Mouse (Mus musculus) hindbrain, embryonic 14.5 days (tissue): ENCODE results near the gene Rnf180. TPM values are rescaled to one million over a fixed set of nuclear protein-coding genes. Genes with fewer than 3 reads are reported as not detected.
"Not testable (repeated sequence)": the region's sequence is repeated elsewhere in the genome, so short reads cannot be mapped to it uniquely, and the experiment has no call there.

ENCODE experiments used
- ATAC-seq: fragments of 200-750 bp; cut with Nextera tagmentation; 2 replicates; pipeline ENCODE4 v1.8.0; 2017; ENCODE audit warnings: moderate number of reproducible peaks, mild to moderate bottlenecking, moderate TSS enrichment, moderate library complexity; ENCODE audit not compliant: low FRiP score
- DNase-seq: peaks from one replicate; pipeline ENCODE4 v3.0.0-alpha.2; 2015; ENCODE audit warnings: low spot score
- H3K27ac ChIP-seq: fragments of 300-500 bp; sonication (generic); 2 replicates; pipeline ENCODE4 v1.5.1; 2014; ENCODE audit warnings: mild to moderate bottlenecking, moderate library complexity
- H3K27me3 ChIP-seq: fragments of 300-500 bp; sonication (generic); 2 replicates; pipeline ENCODE4 v1.6.1; 2014; ENCODE audit warnings: mild to moderate bottlenecking, low read length, mixed read lengths; ENCODE audit not compliant: control insufficient read depth, insufficient read depth
- H3K36me3 ChIP-seq: fragments of 300-500 bp; sonication (generic); replicated peaks from 2 replicates; pipeline ENCODE4 v1.6.1; 2014; ENCODE audit not compliant: control insufficient read depth, insufficient read depth
- H3K4me1 ChIP-seq: fragments of 300-500 bp; sonication (generic); replicated peaks from 2 replicates; pipeline ENCODE4 v1.6.1; 2014; ENCODE audit warnings: antibody characterized with exemption, low read length, mixed read lengths; ENCODE audit not compliant: control insufficient read depth, insufficient read depth
- H3K4me2 ChIP-seq: fragments of 300-500 bp; sonication (generic); replicated peaks from 2 replicates; pipeline ENCODE4 v1.6.1; 2014; ENCODE audit warnings: mild to moderate bottlenecking, moderate library complexity
- H3K4me3 ChIP-seq: fragments of 300-500 bp; sonication (generic); replicated peaks from 2 replicates; pipeline ENCODE4 v1.5.1; 2014; ENCODE audit warnings: mild to moderate bottlenecking, low read length
- H3K9ac ChIP-seq: fragments of 300-500 bp; sonication (generic); 2 replicates; pipeline ENCODE4 v1.6.1; 2014
- H3K9me3 ChIP-seq: fragments of 300-500 bp; sonication (generic); 2 replicates; pipeline ENCODE4 v1.6.1; 2016; ENCODE audit warnings: low read length; ENCODE audit not compliant: control insufficient read depth
- WGBS: fragments of 180-500 bp; shearing (Covaris S2); extraction: QIAGEN DNeasy Blood & Tissue Kit; methylation state at CpG from one replicate; pipeline ENCODE4 v1.1.7; 2014; 5-methylcytosine and 5-hydroxymethylcytosine counted together
- polyA plus RNA-seq: library from polyadenylated mRNA; unstranded; fragments of >200 nt; fragmentation: Nextera tagmentation; extraction: Ambion mirVana; gene quantifications from 2 replicates; pipeline ENCODE4 v1.2.1, GENCODE M21; 2014

Gene Rnf180
- polyA plus RNA-seq = 37.4 and 40.9 TPM in 2 replicates

DNA sequence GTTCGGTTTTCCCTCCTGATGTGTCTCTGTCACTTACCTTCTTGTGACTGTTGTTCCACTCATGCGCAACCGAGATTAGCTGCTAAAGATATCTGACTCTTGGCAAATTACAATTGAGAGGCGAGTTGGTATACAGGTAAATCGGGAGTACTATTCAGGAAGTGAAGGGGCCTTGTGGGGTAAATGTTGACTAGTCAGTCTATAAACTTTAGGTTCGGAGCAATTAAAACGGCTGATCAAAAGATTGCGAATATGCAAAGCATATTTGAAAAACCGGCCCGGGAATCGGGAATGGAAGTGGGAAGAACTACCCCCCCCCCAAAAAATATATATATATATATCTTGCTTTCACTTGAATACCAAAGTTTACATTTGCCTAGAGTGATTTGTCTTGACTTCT lies at the start of gene Rnf180:
Rnf180 (minus strand) TSS at position 101 of the 400 bp plus-strand sequence.
- Histone ChIP-seq H3K4me2 (peak within 1 kb of the TSS; percentile 66), H3K27ac (peak within 1 kb of the TSS; percentile 79), H3K36me3 (no peaks in the 10 kb centered on the region), H3K4me3 (peak within 1 kb of the TSS; percentile 81), H3K9ac (peak within 1 kb of the TSS; percentile 93), H3K4me1 (peaks cover 19% of the 10 kb centered on the region; the same call in 1 of the 2 replicates), H3K9me3 (no peaks in the 10 kb centered on the region), H3K27me3 (no peaks in the 10 kb centered on the region)
- ATAC-seq = no peak
- DNase-seq = peak; percentile 38
- WGBS = 56% methylated on average over 11 of the region's 11 CpGs

DNA sequence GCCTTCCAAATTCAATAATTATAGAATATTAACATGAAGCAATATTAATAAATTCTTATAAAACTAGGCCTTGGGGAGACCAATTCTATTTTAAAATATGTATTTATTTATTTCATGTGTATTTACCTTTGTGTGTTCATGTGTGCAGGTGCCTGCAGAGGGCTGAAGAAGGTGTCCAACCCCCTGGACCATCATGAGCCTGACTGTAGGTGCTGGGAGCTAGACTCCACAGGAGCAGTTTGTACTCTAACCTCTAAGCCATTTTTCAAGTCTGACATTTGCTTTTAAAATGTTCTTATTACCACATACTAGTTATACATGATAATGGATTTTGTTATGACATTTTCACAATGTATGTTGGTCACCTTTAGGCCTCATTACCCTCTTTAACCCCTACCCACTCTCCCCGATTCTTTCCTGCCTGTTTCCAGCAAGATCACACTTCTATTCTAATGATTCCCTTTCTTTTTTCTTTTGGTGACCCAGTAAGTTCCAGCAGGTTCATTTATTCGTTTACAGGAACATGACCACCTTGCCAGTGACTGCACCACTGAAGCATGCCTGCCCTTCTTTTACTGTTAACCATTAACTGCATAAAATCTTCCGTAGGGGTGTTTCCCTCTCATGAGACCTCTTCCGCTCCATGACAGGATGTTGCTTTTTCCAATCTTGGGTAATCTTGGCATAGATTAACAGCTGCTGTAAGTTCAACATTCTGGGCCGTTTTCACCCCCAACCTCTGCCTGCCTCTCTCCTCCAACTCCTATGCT lies 36.8 kb upstream of the Rnf180 start:
- Histone ChIP-seq H3K27me3 (no peaks in the 10 kb centered on the region), H3K4me3 (no peak overlapping the region), H3K4me1 (no peaks in the 10 kb centered on the region), H3K9me3 (no peaks in the 10 kb centered on the region), H3K9ac (no peak overlapping the region), H3K4me2 (no peak overlapping the region), H3K27ac (no peak overlapping the region), H3K36me3 (no peaks in the 10 kb centered on the region)
- ATAC-seq (no peak), DNase-seq (no peak)
- WGBS = 82% methylated on average over 5 of the region's 5 CpGs

DNA sequence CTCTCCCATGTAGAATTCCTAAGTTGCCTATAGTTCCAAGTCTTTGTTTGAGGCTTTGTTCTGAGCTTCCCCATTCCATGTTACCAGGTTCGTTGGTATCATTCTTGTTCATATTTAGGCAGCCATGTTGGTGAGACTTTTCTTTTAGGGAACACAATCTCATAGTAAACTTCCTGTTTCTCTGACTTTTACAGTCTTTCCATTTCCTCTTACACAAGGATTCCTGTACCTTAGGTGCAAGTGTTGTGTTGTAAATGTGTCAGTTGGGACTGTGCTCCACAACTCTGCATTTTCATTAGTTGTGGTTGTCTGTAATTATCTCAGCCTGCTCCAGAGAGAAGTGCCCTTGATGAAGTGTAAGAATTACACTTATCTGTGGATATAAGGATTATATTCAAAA lies 32.3 kb upstream of the Rnf180 start:
- Histone ChIP-seq H3K27ac (no peak overlapping the region), H3K4me2 (no peak overlapping the region), H3K9ac (no peak overlapping the region), H3K36me3 (no peaks in the 10 kb centered on the region), H3K4me3 (no peak overlapping the region), H3K9me3 (no peaks in the 10 kb centered on the region), H3K4me1 (no peaks in the 10 kb centered on the region), H3K27me3 (no peaks in the 10 kb centered on the region)
- ATAC-seq = no peak
- no peak for DNase-seq
- WGBS = 84% methylated on average over 1 of the region's 1 CpGs

DNA sequence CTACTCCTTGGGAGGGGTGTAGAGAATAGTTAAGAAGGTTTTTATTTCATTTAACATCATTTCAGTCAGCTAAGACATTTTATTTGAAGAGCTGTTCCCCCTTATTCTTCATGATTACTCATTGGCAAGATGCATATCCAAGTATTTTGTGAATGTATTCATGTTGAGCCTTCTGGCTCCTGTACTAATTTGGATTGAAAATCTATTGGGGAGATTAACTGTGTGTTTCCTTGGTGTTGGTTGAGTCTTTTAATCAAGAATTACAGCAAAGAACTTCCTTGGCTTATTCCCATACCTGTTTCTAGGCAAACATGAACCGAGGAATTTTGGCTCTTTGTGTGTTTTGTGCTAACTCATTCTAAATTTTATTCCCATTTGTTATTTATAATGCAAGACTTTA lies 22.3 kb upstream of the Rnf180 start:
- Histone ChIP-seq H3K36me3 (no peaks in the 10 kb centered on the region), H3K4me2 (no peak overlapping the region), H3K9ac (no peak overlapping the region), H3K4me1 (no peaks in the 10 kb centered on the region), H3K27me3 (no peaks in the 10 kb centered on the region), H3K27ac (no peak overlapping the region), H3K9me3 (no peaks in the 10 kb centered on the region), H3K4me3 (no peak overlapping the region)
- ATAC-seq (no peak), DNase-seq (no peak)
- WGBS = 89% methylated on average over 1 of the region's 1 CpGs

DNA sequence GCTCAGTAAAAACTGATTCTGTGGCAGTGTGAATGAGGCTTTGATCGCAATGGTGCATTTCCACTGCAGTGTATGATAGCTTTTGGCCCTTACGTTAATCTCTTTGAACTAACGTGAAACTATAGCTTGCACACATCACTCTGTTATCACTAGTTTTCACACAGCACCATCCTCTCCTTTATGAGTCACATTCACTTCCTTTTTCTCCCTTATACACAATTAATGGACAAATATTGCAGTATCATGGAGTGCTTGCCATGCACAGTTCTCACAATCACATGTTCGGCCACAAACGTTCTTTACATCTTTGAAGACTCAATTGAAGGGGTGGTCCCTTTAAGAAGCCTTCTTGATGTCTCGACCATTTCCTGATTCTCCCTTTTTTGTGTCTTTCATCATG lies 21.4 kb upstream of the Rnf180 start:
- H3K4me3 ChIP-seq = no peak overlapping the region
- no peak for ATAC-seq
- no peaks in the 10 kb centered on the region for H3K9me3 ChIP-seq
- H3K36me3 ChIP-seq = no peaks in the 10 kb centered on the region
- 86% methylated on average over 6 of the region's 6 CpGs for WGBS
- H3K27me3 ChIP-seq = no peaks in the 10 kb centered on the region
- no peaks in the 10 kb centered on the region for H3K4me1 ChIP-seq
- H3K27ac ChIP-seq = no peak overlapping the region
- no peak overlapping the region for H3K4me2 ChIP-seq
- no peak for DNase-seq
- H3K9ac ChIP-seq = no peak overlapping the region

DNA sequence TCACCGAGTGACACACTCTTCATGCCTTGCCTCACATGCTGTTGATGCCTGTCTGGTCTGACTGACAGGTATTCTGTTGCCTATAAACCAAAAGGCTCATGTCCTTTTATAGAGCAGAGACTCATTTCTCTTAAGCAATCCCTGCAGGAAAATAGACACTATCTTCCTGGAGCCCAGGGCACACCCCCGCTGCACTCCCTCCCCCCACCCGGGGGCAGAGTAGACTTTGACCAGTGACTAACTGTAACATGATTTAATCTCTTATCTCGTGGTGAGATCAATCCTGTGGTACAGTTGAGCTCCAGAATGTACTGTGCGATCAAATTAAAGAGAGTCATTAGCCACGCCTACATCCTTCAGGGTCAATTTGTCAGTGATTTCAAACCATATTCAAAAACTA lies 18.1 kb upstream of the Rnf180 start:
- H3K4me3 ChIP-seq = no peak overlapping the region
- 89% methylated on average over 6 of the region's 6 CpGs for WGBS
- H3K36me3 ChIP-seq = no peaks in the 10 kb centered on the region
- no peak overlapping the region for H3K27ac ChIP-seq
- no peak overlapping the region for H3K9ac ChIP-seq
- no peak for DNase-seq
- H3K9me3 ChIP-seq = no peaks in the 10 kb centered on the region
- H3K27me3 ChIP-seq = no peaks in the 10 kb centered on the region
- H3K4me1 ChIP-seq = no peaks in the 10 kb centered on the region
- no peak for ATAC-seq
- no peak overlapping the region for H3K4me2 ChIP-seq

DNA sequence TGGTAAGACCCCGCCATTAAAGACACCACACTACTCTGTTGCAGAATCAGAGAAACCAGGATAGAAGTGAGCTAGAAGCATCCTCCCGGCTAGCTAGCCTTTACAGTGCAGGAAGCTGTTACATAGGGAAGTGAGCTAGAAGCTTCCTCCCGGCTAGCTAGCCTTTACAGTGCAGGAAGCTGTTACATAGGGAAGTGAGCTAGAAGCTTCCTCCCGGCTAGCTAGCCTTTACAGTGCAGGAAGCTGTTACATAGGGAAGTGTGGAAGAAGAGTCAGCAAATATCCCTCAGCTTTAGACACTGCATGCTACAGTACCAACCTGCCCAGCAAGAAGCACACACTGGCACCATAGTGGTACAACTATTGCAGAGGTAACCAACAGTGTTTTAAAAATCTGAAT lies 15.9 kb upstream of the Rnf180 start:
- H3K27ac ChIP-seq, ATAC-seq, H3K9me3 ChIP-seq, H3K4me3 ChIP-seq, H3K9ac ChIP-seq, H3K4me1 ChIP-seq, DNase-seq, H3K27me3 ChIP-seq, H3K36me3 ChIP-seq, H3K4me2 ChIP-seq: not testable (repeated sequence)
- 83% methylated on average over 4 of the region's 4 CpGs for WGBS

DNA sequence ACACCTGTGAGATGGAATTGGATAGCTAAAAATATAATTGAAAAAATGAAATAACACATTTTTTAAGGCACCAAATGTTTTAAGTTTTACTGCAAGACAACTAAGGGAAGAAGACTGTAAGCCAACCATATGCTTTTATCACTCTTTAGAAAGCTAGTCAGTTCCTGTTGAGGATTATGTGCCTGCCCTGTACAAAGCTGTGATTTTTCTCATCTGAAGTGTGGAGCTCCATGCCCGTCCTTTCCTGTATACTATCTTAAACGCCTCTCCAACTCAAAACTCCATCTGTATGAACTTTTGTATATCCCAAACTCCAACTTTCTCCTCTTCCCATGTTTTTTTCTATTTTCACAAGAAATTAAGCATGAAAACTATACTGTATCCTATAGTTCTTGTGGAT lies 10.9 kb upstream of the Rnf180 start:
- Histone ChIP-seq H3K9me3 (no peaks in the 10 kb centered on the region), H3K4me1 (no peaks in the 10 kb centered on the region), H3K27me3 (no peaks in the 10 kb centered on the region), H3K4me3 (no peak overlapping the region), H3K9ac (no peak overlapping the region), H3K27ac (no peak overlapping the region), H3K36me3 (no peaks in the 10 kb centered on the region), H3K4me2 (no peak overlapping the region)
- DNase-seq (no peak), ATAC-seq (no peak)
- 94% methylated on average over 2 of the region's 2 CpGs for WGBS

DNA sequence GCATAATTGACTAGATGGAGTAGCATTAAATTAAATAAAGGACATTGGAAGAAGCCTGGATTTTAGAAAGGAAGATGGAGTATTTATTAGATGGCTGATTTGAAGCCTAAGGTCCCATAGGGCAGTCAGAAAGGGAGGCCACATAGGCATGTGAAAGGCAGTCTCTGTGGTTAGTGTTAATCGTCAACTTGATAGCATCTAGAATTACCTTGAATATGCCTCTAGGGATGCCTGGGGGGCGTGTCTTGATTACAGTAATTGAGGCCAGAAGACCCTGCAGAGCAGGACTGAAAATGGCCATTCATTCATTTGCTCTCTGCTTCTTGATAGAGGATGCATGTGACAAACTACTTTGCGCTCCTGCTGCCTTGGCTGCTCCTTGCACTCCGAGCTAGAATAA lies 9.4 kb upstream of the Rnf180 start:
- ATAC-seq (no peak), DNase-seq (no peak)
- Histone ChIP-seq H3K36me3 (no peaks in the 10 kb centered on the region), H3K4me3 (no peak overlapping the region), H3K4me1 (no peaks in the 10 kb centered on the region), H3K9me3 (no peaks in the 10 kb centered on the region), H3K9ac (no peak overlapping the region), H3K4me2 (no peak overlapping the region), H3K27me3 (no peaks in the 10 kb centered on the region), H3K27ac (no peak overlapping the region)
- WGBS = 56% methylated on average over 4 of the region's 4 CpGs

DNA sequence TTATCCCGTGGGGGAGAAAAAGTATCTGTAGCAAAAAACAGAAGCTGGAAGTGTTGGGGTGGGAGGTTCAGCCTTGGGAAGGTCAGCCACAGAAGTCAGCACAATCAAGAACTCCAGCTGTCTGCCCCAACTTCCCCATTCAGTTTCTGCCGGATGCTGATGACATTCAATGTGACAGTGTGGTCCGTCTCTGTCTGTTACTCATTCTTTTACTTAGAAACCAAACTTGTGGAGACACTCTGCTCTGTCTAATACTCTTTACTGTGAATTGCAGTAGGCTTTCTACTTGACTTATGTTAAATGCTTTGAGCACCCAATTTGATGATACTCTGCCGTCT lies 5.4 kb upstream of the Rnf180 start:
- WGBS = 77% methylated on average over 4 of the region's 4 CpGs
- Histone ChIP-seq H3K9ac (no peak overlapping the region), H3K4me1 (no peaks in the 10 kb centered on the region), H3K27ac (no peak overlapping the region), H3K9me3 (no peaks in the 10 kb centered on the region), H3K36me3 (no peaks in the 10 kb centered on the region), H3K4me3 (no peak overlapping the region), H3K4me2 (no peak overlapping the region), H3K27me3 (no peaks in the 10 kb centered on the region)
- no peak for ATAC-seq
- no peak for DNase-seq
